Mouse (Mus musculus): Measurements from ENCODE around the gene Mtus2.
"Not testable (repeated sequence)": the region's sequence is repeated elsewhere in the genome, so short reads cannot be mapped to it uniquely, and the experiment has no call there.

The Mtus2 gene

GRCm38 (mm10) chr5:148131458-148132131 is 174.5 kb downstream of the Mtus2 start:
- no peak for DNase-seq

GRCm38 (mm10) chr5:148133448-148134060 is 176.4 kb downstream of the Mtus2 start:
- DNase-seq, result no peak

GRCm38 (mm10) chr5:148141662-148142061 is 184.5 kb downstream of the Mtus2 start:
- no peak for DNase-seq

- no peak for DNase-seq
Observed at GRCm38 (mm10) chr5:148146200-148146823, 189.2 kb downstream of the Mtus2 start.

- no peak for DNase-seq
Observed at GRCm38 (mm10) chr5:148151894-148152599, 194.9 kb downstream of the Mtus2 start.

- DNase-seq, result no peak
Observed at GRCm38 (mm10) chr5:148152600-148153402, 195.7 kb downstream of the Mtus2 start.

GRCm38 (mm10) chr5:148153403-148153713 is 196.2 kb downstream of the Mtus2 start:
- no peak for DNase-seq

- DNase-seq, result no peak
Observed at GRCm38 (mm10) chr5:148154727-148155126, 197.6 kb downstream of the Mtus2 start.

GRCm38 (mm10) chr5:148159328-148159727 is 202.2 kb downstream of the Mtus2 start:
- DNase-seq, result no peak

- no peak for DNase-seq
Observed at GRCm38 (mm10) chr5:148160529-148161154, 203.5 kb downstream of the Mtus2 start.

- no peak for DNase-seq
Observed at GRCm38 (mm10) chr5:148165111-148165510, 208.0 kb downstream of the Mtus2 start.

GRCm38 (mm10) chr5:148175091-148175490 is 218.0 kb downstream of the Mtus2 start:
- DNase-seq, result no peak

GRCm38 (mm10) chr5:148175742-148176426 is 218.8 kb downstream of the Mtus2 start:
- no peak for DNase-seq

- not testable (repeated sequence) for DNase-seq
Observed at GRCm38 (mm10) chr5:148176539-148176938, 219.4 kb downstream of the Mtus2 start.

- no peak for DNase-seq
Observed at GRCm38 (mm10) chr5:148179231-148179630, 222.1 kb downstream of the Mtus2 start.

- DNase-seq, result peak; percentile 5
Observed at GRCm38 (mm10) chr5:148180590-148181307, 223.6 kb downstream of the Mtus2 start.

- no peak for DNase-seq
Observed at GRCm38 (mm10) chr5:148181308-148181630, 224.1 kb downstream of the Mtus2 start.

GRCm38 (mm10) chr5:148181901-148182300 is 224.8 kb downstream of the Mtus2 start:
- DNase-seq, result no peak

- DNase-seq, result no peak
Observed at GRCm38 (mm10) chr5:148185898-148186297, 228.8 kb downstream of the Mtus2 start.

- no peak for DNase-seq
Observed at GRCm38 (mm10) chr5:148191416-148191815, 234.3 kb downstream of the Mtus2 start.

GRCm38 (mm10) chr5:148211831-148212230 is 254.7 kb downstream of the Mtus2 start:
- no peak for DNase-seq

Measured in thymus, postnatal 25 days (tissue).